Mouse (Mus musculus) ovary, postnatal 36 days (tissue): ENCODE measurements around the gene Ric8a.
A peak's percentile ranks its signal among the peaks of the same experiment; 100 is the strongest.

Source experiments
- DNase-seq: peaks from one replicate; pipeline ENCODE4 v3.0.0; 2022; ENCODE audit warnings: low spot score, mixed read lengths

Ric8a gene

DNA sequence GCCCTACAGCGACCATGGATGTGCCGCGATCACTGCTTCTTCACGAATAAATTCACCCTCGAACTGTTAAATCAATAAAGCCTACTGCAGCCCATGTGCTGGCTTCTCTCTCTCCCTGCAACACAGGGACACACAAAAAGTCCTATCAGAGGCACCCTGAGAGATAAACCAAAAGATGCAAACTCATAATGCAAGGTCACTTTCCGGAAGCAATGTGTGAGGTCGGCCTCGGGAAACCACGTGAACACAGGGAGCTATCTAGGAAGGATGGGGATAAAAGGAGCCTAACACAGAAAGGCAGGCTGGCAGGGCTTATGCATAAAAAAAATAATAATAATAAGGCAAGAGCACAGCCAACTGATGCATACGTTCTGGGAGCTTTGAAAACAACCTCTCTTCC, 10.1 kb upstream of the Ric8a start:
- no peak for DNase-seq

DNA sequence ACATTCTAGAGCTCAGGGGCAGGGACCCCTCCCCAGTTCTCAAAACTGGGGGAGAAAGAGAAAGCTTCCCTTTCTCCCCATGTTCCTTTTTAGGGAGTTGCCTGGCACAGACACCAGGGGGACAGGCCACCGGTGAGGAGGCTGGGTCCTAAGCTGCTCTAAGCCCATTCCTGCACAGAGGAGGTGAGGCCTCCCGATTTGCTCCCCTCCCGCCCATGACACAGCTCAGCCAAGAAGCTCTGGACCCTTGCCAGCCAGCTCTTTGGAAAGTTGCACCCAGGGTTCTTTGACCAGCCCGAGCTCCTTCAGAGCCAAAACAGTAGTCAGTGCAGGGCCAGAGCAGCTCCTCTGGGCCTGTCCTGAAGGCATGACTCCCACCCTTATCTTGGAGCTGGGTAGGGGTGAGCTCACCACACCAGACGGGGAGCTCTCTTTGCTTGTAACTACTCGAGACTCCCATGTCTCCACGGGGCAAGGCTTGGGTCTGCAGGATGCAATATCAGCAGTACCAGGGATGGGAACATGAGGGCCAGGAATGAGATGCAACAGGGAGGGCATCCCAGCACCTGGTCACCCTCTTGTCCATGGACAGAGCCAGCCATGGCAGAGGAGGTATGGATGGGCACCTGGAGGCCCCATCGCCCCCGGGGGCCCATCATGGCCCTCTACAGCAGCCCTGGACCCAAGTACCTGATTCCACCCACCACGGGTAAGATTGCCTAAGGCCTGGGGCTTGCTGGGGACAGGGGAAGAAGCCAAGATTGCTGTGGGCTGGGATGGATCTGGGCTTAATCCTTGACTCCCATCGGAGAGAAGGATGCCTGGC, 8.8 kb upstream of the Ric8a start, which contains the start of gene Odf3:
Gene Odf3 (plus strand): TSS at position 51 of the 826 bp plus-strand sequence.
- peak; percentile 57 for DNase-seq

DNA sequence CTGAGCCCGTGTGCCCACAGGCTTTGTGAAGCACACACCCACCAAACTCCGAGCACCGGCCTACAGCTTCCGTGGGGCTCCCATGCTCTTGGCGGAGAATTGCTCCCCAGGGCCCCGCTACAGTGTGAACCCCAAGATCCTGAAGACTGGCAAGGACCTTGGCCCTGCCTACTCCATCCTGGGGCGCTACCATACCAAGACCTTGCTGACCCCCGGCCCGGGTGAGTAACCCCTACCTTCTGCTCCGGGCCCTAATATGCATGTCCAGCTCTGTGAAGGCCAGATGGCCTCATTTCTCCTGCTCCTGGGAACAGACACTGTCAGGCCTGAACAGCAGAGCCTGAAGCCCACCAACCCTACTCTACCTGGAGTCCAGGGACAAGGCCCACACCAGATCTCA, 8.2 kb upstream of the Ric8a start:
- peak; percentile 2 for DNase-seq

DNA sequence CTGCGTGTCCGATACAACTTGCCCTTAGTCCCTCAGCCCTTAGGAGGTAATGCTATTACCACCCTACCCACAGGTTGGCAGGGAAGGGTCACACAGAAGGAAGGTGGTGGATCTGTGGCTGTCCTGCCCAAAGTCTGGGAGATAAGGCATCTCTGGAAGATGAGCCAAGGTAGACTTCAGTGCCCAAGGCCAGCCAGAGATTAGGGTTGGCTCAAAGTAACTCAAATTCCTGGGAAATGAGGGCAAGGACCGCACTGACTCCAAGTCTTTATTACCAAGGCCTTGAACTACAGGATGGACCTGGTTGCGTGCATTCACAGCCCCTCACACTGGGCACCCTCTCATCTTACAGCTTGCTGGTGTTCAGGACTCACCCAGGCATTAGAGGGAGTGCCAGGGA, 4.8 kb upstream of the Ric8a start:
- no peak for DNase-seq

DNA sequence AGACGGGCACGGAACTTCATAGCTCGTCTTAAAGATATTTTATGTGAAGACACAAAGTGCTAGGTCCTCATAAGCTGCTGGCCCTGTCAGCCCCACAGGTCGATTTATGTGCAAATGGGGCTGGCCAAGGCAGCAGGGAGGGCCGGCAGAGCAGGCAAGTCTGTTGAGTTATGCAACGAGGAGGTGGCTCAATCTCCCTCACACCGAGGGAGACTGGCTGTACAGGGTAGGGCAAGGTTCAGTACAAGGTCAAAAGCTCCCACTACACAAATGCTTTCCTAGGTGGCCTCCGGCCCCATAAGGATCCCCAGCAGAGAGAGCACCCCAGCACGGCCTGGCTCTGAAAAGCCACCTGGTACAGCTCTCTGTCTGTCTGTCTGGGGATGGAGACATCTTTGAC, 3.4 kb upstream of the Ric8a start:
- no peak for DNase-seq

DNA sequence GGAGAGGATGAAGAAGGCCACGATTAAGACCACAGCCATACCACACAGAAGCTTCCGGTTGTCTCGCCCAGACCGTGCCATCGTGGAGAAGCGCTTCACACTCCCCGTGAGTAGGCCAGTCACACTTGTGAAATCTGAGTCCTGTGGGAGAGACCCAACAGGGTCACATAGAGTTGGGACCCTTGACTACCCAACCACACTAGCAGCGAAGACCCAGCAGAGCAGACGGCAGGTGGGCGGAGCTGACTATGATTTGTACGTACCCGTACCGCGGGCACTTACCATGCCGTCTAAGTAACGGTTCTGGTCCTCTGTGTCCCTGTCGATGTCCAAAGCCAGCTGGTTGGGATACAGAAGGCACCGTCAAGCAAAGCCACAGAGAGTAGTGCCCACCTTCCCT, 2.3 kb upstream of the Ric8a start:
- no peak for DNase-seq

DNA sequence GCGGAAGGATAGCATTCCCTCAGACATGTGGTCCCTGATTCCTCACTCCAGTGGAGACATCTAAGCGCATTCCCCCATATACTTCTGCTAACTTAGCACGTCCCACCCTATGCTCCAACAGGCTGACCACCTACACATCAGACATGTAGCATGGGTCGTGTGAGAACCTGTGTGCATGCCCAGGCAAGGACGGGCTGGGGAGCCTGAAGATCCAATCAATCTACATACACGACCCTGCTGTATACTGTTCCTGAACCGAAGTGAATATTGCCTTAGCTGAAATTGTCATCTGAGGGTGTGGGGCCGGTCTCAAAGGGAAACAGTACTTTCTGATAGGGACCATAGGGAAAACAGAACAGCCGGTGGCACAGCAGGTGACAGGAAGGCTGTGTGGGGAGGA, 1.6 kb upstream of the Ric8a start:
- no peak for DNase-seq

DNA sequence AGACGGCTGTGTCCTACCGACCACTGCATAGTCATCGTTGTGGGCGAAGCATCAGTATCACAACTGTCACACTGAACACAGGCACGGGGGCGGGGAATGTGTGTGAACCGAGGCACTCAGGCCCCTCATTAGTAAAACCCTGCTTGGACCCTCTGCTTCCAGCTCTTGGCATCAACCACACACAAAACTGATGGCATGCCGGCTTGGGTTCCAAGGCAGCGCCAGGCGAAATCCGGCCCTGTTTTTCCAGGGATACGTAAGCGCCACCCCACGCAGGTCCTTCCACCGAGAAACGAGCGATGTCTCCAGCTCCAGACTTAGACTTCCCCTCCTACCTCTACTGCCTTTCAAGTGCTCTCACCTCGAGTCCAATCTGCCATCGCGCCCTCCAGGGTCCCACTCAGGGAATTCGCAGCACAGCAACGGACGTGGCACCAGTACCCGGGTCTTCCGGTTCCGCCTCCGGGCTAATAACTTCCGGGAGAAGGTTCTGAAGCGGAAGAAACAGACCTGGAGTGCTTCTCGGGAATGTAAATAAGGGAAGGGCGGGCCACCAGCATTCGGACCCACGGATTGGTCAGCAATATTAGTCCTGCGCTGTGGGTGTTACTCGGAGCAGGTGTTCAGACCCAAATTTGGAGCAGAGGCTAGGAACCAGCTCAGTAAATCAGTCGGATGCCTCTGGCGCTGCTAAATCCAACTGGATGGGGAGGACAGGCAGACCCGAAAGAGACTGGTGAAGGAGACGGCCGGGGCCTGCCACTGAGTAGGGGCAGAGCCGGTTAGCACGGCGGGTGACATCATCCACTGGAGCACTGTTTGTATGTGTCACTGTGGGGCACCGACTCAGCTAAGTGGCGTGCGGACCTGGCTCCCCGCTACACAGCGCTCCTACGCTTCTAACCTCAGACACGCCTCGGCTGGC, 635 bp upstream of the Ric8a start, which contains the start of gene Gm45785:
Gene Gm45785 (minus strand): TSS at position 472 of the 925 bp plus-strand sequence.
- peak; percentile 80 for DNase-seq

DNA sequence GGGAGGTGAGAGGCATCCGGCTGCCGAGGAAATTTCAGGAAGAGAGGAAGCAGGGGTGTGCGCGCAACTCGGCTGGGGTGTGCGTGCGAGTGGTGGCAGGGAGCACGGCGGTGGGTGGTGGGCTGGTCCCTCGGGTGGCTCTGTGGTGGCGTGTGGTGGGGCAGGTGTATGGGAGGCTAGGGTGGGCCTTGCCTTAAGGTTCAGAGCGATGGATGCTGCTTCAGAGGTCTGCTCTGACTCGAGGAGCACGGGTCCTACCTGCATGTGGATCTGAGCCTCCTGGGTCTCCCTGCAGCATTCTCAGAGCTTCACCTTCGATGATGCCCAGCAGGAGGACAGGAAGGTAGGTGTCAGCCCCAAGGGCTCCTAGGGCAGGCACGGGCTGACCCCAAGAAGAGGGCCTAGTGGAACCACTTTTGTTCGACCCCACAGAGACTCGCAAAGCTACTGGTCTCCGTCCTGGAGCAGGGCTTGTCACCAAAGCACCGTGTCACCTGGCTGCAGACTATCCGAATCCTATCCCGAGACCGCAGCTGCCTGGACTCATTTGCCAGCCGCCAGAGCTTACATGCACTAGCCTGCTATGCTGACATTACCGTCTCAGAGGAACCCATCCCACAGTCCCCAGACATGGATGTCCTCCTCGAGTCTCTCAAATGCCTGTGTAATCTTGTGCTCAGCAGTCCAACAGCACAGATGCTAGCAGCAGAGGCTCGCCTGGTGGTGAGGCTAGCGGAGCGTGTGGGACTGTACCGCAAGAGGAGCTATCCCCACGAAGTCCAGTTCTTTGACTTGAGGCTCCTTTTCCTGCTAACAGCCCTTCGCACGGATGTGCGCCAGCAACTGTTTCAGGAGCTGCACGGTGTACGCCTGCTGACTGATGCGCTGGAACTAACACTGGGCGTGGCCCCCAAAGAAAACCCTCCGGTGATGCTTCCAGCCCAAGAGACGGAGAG, 1.1 kb downstream of the Ric8a start, which contains the start of gene Bet1l:
Gene Bet1l (minus strand): TSS at position 28 of the 956 bp plus-strand sequence.
- DNase-seq, result no peak

DNA sequence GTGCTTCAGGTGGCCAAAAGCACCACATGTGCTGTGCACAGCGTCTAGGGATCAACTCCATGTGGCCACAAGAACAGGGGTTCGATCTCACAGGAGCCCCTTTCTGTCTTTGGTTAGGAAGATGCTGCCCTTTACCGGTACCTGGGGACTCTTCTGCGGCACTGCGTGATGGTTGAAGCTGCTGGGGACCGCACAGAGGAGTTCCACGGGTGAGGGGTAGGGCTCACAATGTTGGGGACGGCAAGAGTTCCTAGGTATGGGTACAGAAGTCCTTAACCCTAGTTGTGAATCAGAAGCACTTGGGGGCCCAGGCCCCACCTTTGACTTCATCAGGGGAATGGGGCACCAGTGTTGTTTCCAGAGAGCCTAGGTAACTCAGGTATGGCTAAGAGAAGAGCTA, 2.0 kb downstream of the Ric8a start:
- DNase-seq, result no peak

DNA sequence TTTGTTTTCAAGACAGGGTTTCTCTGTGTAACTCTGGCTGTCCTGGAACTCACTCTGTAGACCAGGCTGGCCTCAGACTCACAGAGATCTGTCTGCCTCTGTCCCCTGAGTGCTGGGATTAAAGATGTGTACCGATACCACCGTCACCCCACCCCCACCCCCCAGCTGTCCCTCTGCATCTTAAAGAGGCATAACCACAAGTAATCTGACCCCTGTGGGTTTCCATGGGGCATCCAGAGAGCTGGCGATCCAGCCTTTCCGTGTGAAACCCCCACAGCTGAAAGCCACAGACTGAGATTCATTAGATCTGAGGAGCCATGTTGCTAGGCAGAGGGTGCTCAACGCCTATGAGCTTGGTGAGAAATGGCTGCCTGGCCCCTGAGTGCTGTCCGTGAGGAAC, 3.2 kb downstream of the Ric8a start:
- no peak for DNase-seq

DNA sequence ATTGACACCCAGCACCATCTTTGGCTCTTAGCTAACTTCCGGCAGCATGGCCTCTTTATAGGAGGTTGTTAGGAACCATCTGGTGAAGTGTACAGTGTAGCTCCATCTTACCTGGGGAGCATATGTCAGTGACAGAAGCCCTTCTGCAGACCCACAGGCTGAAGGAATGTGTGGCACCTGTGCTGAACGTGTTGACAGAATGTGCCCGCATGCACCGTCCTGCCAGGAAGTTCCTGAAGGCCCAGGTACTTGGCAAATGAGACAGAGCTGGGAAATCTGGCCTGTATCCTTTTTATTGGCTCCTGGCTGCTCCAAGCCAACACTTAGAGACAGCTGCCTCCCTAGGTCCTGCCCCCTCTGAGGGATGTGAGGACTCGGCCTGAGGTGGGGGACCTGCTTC, 4.0 kb downstream of the Ric8a start:
- DNase-seq, result no peak

DNA sequence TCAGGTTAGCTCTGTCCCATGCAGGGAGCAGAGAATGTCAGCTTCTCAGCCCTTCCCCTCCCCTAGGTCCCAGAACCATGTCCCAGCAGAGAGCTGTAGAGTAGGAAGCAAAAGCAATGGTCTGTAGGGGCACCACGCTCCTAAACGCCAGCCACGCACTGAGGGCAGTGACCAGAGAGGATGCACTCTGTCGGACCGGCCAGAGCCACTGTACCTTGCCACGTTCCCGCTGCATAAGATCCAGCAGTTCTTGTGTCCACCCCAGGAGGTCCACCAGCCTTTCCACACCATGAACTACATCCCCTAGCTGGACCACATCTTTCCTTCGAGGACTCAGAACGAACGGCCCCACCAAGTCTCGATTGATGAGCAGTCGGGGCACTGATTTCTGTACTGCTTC, 8.0 kb downstream of the Ric8a start:
- no peak for DNase-seq

DNA sequence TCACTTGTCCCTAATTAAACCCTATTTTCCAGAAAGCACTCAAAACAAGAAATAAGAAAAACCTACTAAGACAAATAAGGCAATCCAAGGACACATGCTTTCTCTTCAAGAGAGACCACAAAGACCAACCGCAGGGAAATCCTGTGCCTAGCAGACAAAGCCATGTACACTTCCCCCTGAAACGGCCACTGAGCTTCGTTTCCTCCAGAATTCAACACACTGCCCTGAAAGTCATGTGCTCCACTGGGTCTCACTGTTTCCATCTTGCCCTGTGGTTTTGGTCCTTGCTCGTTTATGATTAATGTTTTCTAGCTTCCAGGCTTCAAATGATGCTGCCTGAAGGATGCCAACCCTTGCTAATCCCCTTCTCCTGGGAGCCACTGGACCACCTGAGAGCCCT, 17.5 kb downstream of the Ric8a start:
- DNase-seq, result no peak

DNA sequence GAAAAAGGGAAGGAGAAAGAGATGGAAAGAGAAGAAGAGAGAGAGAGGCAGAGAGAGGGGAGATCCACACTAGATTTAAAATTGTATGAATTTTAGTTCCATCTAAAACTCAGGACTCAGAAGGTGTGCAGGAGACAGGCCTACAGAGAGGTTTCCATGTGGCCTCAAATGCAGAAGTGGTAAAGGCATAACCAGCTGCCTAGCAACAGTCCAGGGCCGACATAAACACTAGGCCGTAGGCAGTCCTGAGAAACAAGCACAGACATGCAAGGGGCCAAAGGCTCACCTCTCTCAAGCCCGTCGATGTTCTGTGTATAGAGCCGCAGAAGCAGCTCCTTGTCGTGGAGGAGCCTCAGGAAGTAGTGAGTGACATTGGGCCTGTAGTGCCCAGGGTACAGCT, 20.6 kb downstream of the Ric8a start:
- DNase-seq, result no peak

DNA sequence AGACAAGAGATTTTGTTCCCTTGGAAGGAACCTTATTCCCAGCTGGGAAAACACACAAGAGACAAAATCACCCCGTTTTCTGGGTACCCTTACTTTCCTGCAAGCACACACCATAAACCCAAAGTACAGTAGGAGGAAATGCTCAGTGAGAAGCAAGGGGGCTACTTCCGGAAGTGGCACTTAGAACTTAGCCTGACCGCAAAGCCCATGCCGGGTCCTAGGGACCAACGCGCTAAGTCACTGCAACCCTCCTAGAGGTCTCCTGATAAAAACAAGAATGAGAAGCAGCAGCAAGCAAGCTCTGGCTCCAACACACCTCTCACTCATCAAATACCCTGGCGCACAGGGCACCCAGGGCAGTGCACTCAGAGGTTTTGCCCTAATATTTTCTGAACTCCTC, 22.6 kb downstream of the Ric8a start:
- no peak for DNase-seq

DNA sequence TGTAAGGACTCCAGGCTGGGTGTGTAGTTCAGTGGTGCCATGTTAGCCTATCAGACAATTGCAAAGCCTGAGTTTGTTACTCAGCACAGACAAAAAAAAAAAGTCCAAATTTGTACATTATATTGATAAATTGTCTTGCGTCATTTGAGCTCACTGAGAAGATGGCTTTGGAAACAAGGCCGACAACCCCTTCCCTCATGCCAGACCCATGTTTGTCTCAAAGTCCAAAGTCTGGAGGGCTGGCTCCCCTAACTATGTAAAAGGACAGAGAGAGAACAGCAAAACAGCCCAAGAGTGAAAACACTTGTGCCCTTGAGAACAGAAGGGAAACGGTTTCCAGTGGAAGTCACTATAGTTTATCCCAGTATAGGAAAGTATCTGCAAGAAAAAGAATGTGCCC, 23.7 kb downstream of the Ric8a start:
- no peak for DNase-seq

DNA sequence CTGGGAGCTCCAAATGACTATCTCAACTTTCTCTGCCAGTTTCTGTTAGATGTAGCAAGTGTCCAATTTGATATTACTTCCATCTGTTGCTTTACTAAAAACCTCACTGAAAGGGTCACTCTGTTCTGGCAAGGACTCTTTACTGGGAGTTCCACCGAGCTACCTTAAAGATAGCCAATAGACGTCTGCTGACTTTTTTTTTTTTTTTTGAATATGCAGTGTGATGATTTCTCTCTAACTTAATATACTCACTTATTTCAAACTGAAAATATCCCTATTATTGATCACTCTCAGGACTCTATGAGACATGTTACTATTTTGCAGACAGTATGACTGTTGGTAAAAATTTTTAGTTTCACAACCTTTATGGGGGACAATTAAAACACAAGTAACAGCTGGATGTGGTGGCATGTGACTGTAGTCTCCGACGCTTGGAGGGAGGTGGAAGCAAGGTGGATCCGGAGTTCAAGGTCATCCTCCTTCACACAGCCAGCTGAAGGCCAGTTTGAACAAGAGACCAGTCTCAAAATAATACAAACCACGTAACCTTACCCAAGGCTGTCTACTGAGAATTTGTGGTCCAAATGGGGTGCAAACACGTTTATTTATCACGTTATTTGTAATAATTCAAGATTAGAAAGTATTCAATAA, 24.2 kb downstream of the Ric8a start:
- DNase-seq, result no peak

DNA sequence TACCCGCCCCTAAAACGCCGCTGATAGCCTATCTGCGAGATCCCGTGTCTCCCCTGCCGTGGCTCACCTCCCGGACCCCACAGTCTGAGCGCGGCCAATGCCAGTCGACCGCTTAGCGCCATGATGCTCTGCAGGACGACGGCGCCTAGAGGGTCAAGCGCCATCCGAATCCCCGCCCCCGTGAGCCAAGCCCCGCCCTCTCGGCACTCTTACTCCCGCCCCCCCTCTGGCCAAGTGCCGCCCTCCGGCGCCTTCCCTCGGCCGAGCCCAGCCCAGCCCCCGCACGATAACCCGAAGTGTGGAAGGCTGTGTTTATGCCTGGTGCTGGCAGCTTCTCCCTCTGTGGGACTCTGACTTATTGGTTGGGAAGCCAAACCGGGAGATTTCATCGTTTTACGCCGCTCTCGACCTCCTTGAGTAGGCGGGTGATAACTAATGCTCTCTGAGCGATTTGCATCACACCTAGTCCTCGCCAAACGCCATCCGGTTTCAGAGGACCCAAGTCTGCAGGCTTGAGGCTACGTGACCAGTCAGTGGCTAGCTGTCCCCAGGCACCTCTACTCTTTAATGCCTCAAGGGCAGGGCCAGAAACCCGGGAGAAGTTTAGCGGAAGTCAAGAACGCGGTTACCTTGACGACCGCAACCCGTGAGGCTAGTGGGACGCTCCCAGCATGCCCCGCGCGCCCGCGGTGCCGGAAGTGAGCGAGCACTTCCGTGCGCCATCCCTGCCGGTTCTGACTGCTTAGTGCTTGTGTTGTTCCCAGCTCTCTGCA, 25.1 kb downstream of the Ric8a start, which contains the start of the genes Psmd13 and Sirt3:
Gene Psmd13 (plus strand): TSS at position 273 of the 773 bp plus-strand sequence.
Gene Sirt3 (minus strand): TSS at position 614 of the 773 bp plus-strand sequence.
- peak; percentile 91 for DNase-seq

DNA sequence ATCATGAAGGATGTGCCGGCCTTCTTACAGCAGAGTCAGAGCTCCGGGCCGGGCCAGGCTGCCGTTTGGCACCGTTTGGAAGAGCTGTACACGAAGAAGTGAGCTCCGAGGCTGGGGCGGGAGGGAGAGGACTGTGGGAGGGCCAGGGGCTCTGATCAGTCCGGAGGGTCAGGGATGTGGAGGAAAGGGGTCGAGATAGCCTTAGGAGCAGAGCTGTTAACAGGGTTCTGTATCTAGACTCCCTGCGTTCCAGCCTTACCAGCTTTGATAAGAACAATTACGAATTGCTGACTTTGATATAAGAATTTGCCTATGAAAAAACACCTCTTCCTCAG, 25.7 kb downstream of the Ric8a start:
- no peak for DNase-seq
